Mouse (Mus musculus) midbrain, embryonic 15.5 days (tissue): ENCODE results near the gene Tmod3. TPM values are rescaled to one million over a fixed set of nuclear protein-coding genes. Genes with fewer than 3 reads are reported as not detected.
"Not testable (repeated sequence)": the region's sequence is repeated elsewhere in the genome, so short reads cannot be mapped to it uniquely, and the experiment has no call there.

Experiments
- ATAC-seq: fragments of 200-750 bp; cut with Nextera tagmentation; replicated peaks from 2 replicates; pipeline ENCODE4 v1.8.0; 2017; ENCODE audit warnings: moderate TSS enrichment
- H3K27ac ChIP-seq: fragments of 300-500 bp; sonication (generic); 2 replicates; pipeline ENCODE4 v1.5.1; 2015; ENCODE audit warnings: mild to moderate bottlenecking, inconsistent platforms
- H3K27me3 ChIP-seq: fragments of 300-500 bp; sonication (generic); replicated peaks from 2 replicates; pipeline ENCODE4 v1.6.1; 2015; ENCODE audit warnings: inconsistent platforms
- H3K36me3 ChIP-seq: fragments of 300-500 bp; sonication (generic); replicated peaks from 2 replicates; pipeline ENCODE4 v1.6.1; 2015; ENCODE audit warnings: inconsistent platforms
- H3K4me1 ChIP-seq: fragments of 300-500 bp; sonication (generic); 2 replicates; pipeline ENCODE4 v1.6.1; 2015; ENCODE audit warnings: inconsistent platforms
- H3K4me2 ChIP-seq: fragments of 300-500 bp; sonication (generic); 2 replicates; pipeline ENCODE4 v1.6.1; 2015; ENCODE audit warnings: inconsistent platforms, mild to moderate bottlenecking, moderate library complexity
- H3K4me3 ChIP-seq: fragments of 300-500 bp; sonication (generic); 2 replicates; pipeline ENCODE4 v1.5.1; 2015; ENCODE audit warnings: mild to moderate bottlenecking, inconsistent platforms
- H3K9ac ChIP-seq: fragments of 300-500 bp; sonication (generic); 2 replicates; pipeline ENCODE4 v1.6.1; 2015; ENCODE audit warnings: mild to moderate bottlenecking, inconsistent platforms
- H3K9me3 ChIP-seq: fragments of 300-500 bp; sonication (generic); 2 replicates; pipeline ENCODE4 v1.6.1; 2016; ENCODE audit warnings: inconsistent platforms
- WGBS: fragments of 180-500 bp; shearing (Covaris S2); methylation state at CpG from one replicate; pipeline ENCODE4 v1.1.7; 2015; ENCODE audit warnings: mixed read lengths; 5-methylcytosine and 5-hydroxymethylcytosine counted together
- polyA plus RNA-seq: library from polyadenylated mRNA; unstranded; fragments of >200 nt; fragmentation: Nextera tagmentation; extraction: Ambion mirVana; gene quantifications from 2 replicates; pipeline ENCODE4 v1.2.1, GENCODE M21; 2015

Tmod3 gene
- polyA plus RNA-seq, 1 experiment from 2014 or later, result 76.5 TPM

- no peaks in the 10 kb centered on the region for H3K9me3 ChIP-seq
- no peak overlapping the region for H3K9ac ChIP-seq
- ATAC-seq, result no peak
- H3K27ac ChIP-seq, result no peak overlapping the region
- WGBS, result 57% methylated on average over 4 of the region's 4 CpGs
- H3K4me2 ChIP-seq, result no peak overlapping the region
- no peaks in the 10 kb centered on the region for H3K27me3 ChIP-seq
- H3K4me3 ChIP-seq, result no peak overlapping the region
- H3K36me3 ChIP-seq, result no peaks in the 10 kb centered on the region
- no peaks in the 10 kb centered on the region for H3K4me1 ChIP-seq
Observed at GRCm38 (mm10) chr9:75521788-75522187, 37.7 kb downstream of the Tmod3 start.

GRCm38 (mm10) chr9:75520940-75521339, 38.5 kb downstream of the Tmod3 start:
- Histone ChIP-seq H3K27me3 (no peaks in the 10 kb centered on the region), H3K9ac (no peak overlapping the region), H3K4me3 (no peak overlapping the region), H3K27ac (no peak overlapping the region), H3K36me3 (no peaks in the 10 kb centered on the region), H3K4me2 (no peak overlapping the region), H3K4me1 (no peaks in the 10 kb centered on the region), H3K9me3 (no peaks in the 10 kb centered on the region)
- 92% methylated on average over 8 of the region's 8 CpGs for WGBS
- ATAC-seq, result no peak

GRCm38 (mm10) chr9:75517751-75518150, 41.7 kb downstream of the Tmod3 start:
- H3K9me3 ChIP-seq, result no peaks in the 10 kb centered on the region

DNA sequence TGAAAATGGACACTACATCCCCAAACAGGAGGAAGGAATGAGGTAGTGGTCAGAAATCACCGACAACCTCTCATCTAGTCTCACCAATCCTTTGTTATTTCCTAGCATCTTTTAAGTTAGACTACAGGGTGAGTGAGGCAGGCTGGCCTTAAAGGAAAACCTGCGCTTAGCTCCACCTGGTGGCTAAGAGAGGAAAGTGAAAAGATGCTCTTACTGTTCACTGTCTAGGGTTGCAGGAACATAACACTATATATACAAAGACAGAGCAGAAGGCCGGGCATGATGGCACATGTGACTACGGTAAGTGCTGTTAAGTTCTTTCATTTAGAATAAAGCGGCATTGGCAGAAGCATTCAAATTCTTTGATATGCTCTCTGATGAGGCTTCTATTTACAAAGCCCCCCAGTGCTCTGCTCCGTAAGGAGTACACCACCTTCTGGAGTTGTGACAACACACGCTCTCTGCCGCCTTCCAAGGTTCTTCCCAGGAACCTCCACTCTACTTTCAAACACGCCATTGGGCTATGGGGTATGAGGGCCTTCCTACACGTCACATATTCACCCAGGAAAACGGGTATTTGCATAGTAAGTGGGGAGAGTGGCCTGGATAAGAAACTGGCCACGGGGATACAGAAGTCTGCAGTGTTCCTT, 43.9 kb downstream of the Tmod3 start:
- peak; percentile 80 for ATAC-seq
- WGBS, result 68% methylated on average over 12 of the region's 12 CpGs
- H3K4me2 ChIP-seq, result no peak overlapping the region
- no peak overlapping the region for H3K4me3 ChIP-seq
- 0 out of 2 replicates have a peak, but pooled peaks cover 2% of the 10 kb centered on the region for H3K36me3 ChIP-seq
- H3K4me1 ChIP-seq, result no peaks in the 10 kb centered on the region
- H3K9me3 ChIP-seq, result no peaks in the 10 kb centered on the region
- H3K27ac ChIP-seq, result no peak overlapping the region
- H3K9ac ChIP-seq, result no peak overlapping the region
- H3K27me3 ChIP-seq, result no peaks in the 10 kb centered on the region

More at GRCm38 (mm10) chr9:75517751-75518150, 41.7 kb downstream of the Tmod3 start:
- no peaks in the 10 kb centered on the region for H3K27me3 ChIP-seq
- ATAC-seq, result no peak
- no peak overlapping the region for H3K9ac ChIP-seq
- no peak overlapping the region for H3K4me3 ChIP-seq
- no peak overlapping the region for H3K27ac ChIP-seq
- H3K36me3 ChIP-seq, result 0 out of 2 replicates have a peak, but pooled peaks cover 2% of the 10 kb centered on the region
- H3K4me1 ChIP-seq, result no peaks in the 10 kb centered on the region
- 81% methylated on average over 3 of the region's 3 CpGs for WGBS
- no peak overlapping the region for H3K4me2 ChIP-seq

DNA sequence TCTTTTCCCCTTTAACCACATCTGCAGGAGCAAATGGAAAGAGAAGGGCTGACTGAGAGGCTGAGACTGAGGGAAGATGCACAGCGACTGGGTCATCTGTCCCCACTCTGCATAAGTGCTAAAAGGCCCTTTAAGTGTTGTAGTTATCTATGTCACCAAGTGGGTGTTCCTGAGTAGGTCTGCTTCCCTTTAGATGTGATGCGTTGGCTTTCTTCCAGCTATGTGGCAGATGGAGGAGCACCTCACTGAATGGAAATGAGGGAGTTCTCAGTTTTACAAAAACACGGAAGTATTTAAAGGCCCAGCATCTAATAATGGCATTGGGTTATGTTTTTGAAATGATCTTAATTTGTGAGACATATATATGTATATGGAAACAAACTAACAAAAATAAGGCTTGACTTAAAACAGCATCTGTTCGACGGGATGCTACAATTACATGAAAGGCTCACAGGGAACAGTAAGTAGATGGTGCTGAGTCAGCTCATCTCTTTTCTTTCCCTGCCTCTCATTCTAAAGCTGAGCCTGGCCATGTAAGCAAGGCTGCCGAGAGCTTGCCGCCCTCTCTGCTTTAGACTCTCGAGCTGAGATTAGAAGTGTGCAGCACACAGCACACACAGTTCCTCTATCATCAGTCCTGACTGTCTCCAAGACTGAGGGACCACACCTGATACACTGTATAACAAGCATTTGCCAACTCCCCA, 48.1 kb downstream of the Tmod3 start:
- no peak overlapping the region for H3K9ac ChIP-seq
- H3K36me3 ChIP-seq, result peaks cover 15% of the 10 kb centered on the region
- 64% methylated on average over 8 of the region's 8 CpGs for WGBS
- no peak overlapping the region for H3K4me3 ChIP-seq
- ATAC-seq, result no peak
- H3K9me3 ChIP-seq, result no peaks in the 10 kb centered on the region
- H3K4me2 ChIP-seq, result no peak overlapping the region
- H3K27ac ChIP-seq, result no peak overlapping the region
- H3K4me1 ChIP-seq, result no peaks in the 10 kb centered on the region
- no peaks in the 10 kb centered on the region for H3K27me3 ChIP-seq

- no peaks in the 10 kb centered on the region for H3K9me3 ChIP-seq
- H3K9ac ChIP-seq, result no peak overlapping the region
- no peak overlapping the region for H3K4me2 ChIP-seq
- H3K27me3 ChIP-seq, result no peaks in the 10 kb centered on the region
- ATAC-seq, result no peak
- WGBS, result 94% methylated on average over 6 of the region's 6 CpGs
- no peak overlapping the region for H3K27ac ChIP-seq
- H3K4me3 ChIP-seq, result no peak overlapping the region
- H3K36me3 ChIP-seq, result peaks cover 24% of the 10 kb centered on the region
- H3K4me1 ChIP-seq, result no peaks in the 10 kb centered on the region
Observed at GRCm38 (mm10) chr9:75504311-75504710, 55.1 kb downstream of the Tmod3 start.

GRCm38 (mm10) chr9:75498571-75498970, 60.9 kb downstream of the Tmod3 start:
- no peak overlapping the region for H3K4me3 ChIP-seq
- peaks cover 9% of the 10 kb centered on the region for H3K36me3 ChIP-seq
- no peaks in the 10 kb centered on the region for H3K4me1 ChIP-seq
- no peak overlapping the region for H3K27ac ChIP-seq
- H3K4me2 ChIP-seq, result no peak overlapping the region
- ATAC-seq, result no peak
- H3K9me3 ChIP-seq, result no peaks in the 10 kb centered on the region
- WGBS, result 94% methylated on average over 7 of the region's 7 CpGs
- H3K9ac ChIP-seq, result no peak overlapping the region
- H3K27me3 ChIP-seq, result no peaks in the 10 kb centered on the region

DNA sequence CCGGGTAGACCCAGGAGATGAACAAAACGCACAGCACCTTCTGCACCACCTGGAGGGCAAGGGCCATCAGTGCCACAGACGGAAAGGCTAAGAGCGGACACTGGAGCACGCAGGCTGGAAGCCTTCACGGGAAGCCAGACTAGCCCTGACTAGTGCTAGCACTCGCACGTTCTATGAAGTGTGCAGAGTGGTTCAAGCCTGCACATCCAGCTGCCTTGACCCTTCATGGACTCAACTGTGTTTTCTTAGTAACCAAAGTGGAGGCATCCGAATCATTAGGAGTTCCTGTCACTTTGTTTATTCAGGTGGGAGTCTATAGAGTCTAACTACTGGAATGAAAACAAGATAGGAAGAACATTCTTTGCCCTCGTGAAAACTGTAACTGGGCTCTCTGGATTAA, 63.5 kb downstream of the Tmod3 start:
- Histone ChIP-seq H3K9ac (no peak overlapping the region), H3K27me3 (no peaks in the 10 kb centered on the region), H3K4me1 (no peaks in the 10 kb centered on the region), H3K36me3 (peaks cover 9% of the 10 kb centered on the region; the same call in 1 of the 2 replicates), H3K4me3 (no peak overlapping the region), H3K4me2 (no peak overlapping the region), H3K9me3 (no peaks in the 10 kb centered on the region), H3K27ac (no peak overlapping the region)
- no peak for ATAC-seq
- 89% methylated on average over 10 of the region's 10 CpGs for WGBS

DNA sequence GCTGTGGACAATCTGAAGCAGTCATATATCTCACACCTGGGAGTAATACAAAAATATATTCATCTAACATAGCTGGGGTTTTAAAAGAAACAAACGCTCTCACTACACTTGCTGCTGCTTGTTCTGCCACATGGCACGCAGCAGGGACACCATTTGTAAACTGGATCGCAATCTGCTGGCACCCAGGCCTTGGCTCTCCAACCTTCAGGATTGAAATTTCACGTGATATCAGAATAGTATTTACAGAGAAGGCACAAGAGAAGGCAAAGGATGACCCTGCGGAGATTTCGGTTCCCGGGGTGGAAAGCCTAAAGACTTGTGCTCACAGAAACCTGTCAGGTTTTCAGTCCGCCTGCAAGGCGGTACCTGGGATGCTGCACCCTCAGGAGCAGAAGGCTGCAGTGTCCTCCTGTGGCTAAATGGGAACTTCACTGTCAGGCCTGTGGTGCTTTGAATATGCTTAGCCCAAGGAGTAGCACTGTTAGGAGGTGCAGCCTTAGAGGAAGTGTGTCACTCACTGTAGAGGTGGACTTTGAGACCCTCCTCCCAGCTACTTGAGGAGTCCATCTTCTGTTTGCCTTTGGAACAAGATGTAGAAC, 65.0 kb downstream of the Tmod3 start:
- Histone ChIP-seq H3K4me3 (no peak overlapping the region), H3K9me3 (no peaks in the 10 kb centered on the region), H3K27ac (no peak overlapping the region), H3K9ac (no peak overlapping the region), H3K36me3 (peaks cover 9% of the 10 kb centered on the region; the same call in 1 of the 2 replicates), H3K27me3 (no peaks in the 10 kb centered on the region), H3K4me2 (no peak overlapping the region), H3K4me1 (no peaks in the 10 kb centered on the region)
- no peak for ATAC-seq
- WGBS, result 91% methylated on average over 9 of the region's 9 CpGs

DNA sequence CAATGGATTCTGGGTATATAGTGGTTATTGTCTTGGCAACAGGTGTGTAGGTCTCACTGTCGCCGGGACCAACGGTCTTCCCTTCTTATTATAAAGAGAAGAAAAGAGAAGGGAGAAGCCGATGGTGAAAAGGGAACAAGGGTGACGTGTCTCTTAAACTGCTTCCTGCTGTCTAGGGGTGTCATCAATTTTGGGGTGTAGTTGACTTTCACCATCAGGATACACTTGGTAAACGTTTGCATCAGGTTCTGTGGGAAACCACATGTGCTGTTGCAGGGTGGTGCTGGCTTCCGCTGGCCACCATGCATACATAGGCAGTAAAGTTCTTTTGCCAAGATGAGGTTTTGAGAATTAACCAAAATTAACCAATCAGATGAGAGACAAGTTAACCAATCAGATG, 71.2 kb downstream of the Tmod3 start:
- not testable (repeated sequence) for H3K9me3 ChIP-seq, H3K36me3 ChIP-seq, H3K4me2 ChIP-seq, H3K4me3 ChIP-seq, H3K9ac ChIP-seq, H3K4me1 ChIP-seq, ATAC-seq, H3K27me3 ChIP-seq, H3K27ac ChIP-seq
- WGBS, result 95% methylated on average over 7 of the region's 7 CpGs

- no peak for ATAC-seq
- no peak overlapping the region for H3K27ac ChIP-seq
- H3K4me2 ChIP-seq, result no peak overlapping the region
- no peaks in the 10 kb centered on the region for H3K4me1 ChIP-seq
- H3K27me3 ChIP-seq, result no peaks in the 10 kb centered on the region
- H3K4me3 ChIP-seq, result no peak overlapping the region
- H3K9ac ChIP-seq, result no peak overlapping the region
- 91% methylated on average over 6 of the region's 6 CpGs for WGBS
- 0 out of 2 replicates have a peak, but pooled peaks cover 3% of the 10 kb centered on the region for H3K36me3 ChIP-seq
- H3K9me3 ChIP-seq, result no peaks in the 10 kb centered on the region
Observed at GRCm38 (mm10) chr9:75485231-75485630, 74.2 kb downstream of the Tmod3 start.

- no peaks in the 10 kb centered on the region for H3K9me3 ChIP-seq
- no peak overlapping the region for H3K27ac ChIP-seq
- H3K4me2 ChIP-seq, result no peak overlapping the region
- 89% methylated on average over 5 of the region's 5 CpGs for WGBS
- H3K36me3 ChIP-seq, result 0 out of 2 replicates have a peak, but pooled peaks cover 3% of the 10 kb centered on the region
- no peaks in the 10 kb centered on the region for H3K27me3 ChIP-seq
- H3K4me3 ChIP-seq, result no peak overlapping the region
- no peak overlapping the region for H3K9ac ChIP-seq
- no peaks in the 10 kb centered on the region for H3K4me1 ChIP-seq
- no peak for ATAC-seq
Observed at GRCm38 (mm10) chr9:75480536-75481075, 78.9 kb downstream of the Tmod3 start.
